Mouse (Mus musculus) lung, postnatal 0 days (tissue): Measurements from ENCODE around the gene Znrf4. TPM values are rescaled to one million over a fixed set of nuclear protein-coding genes. Genes with fewer than 3 reads are reported as not detected.

Experiments used
- ATAC-seq: fragments of 200-750 bp; cut with Nextera tagmentation; 2 replicates; pipeline ENCODE4 v1.8.0; 2017; ENCODE audit warnings: moderate library complexity
- DNase-seq: peaks from one replicate; pipeline ENCODE4 v3.0.0-alpha.2; 2016; ENCODE audit warnings: low spot score
- H3K27ac ChIP-seq: fragments of 300-500 bp; sonication (generic); 2 replicates; pipeline ENCODE4 v1.5.1; 2014; ENCODE audit warnings: antibody characterized with exemption, mild to moderate bottlenecking, low read length, mixed read lengths
- H3K27me3 ChIP-seq: fragments of 300-500 bp; sonication (generic); replicated peaks from 2 replicates; pipeline ENCODE4 v1.6.1; 2014; ENCODE audit warnings: low read length, mixed read lengths; ENCODE audit not compliant: insufficient read depth
- H3K36me3 ChIP-seq: fragments of 300-500 bp; sonication (generic); 2 replicates; pipeline ENCODE4 v1.6.1; 2014; ENCODE audit warnings: low read length, mixed read lengths; ENCODE audit not compliant: insufficient read depth
- H3K4me1 ChIP-seq: fragments of 300-500 bp; sonication (generic); 2 replicates; pipeline ENCODE4 v1.6.1; 2014; ENCODE audit warnings: antibody characterized with exemption, low read depth, low read length, mixed read lengths; ENCODE audit not compliant: insufficient read depth
- H3K4me2 ChIP-seq: fragments of 300-500 bp; sonication (generic); replicated peaks from 2 replicates; pipeline ENCODE4 v1.6.1; 2014; ENCODE audit warnings: low read depth, mild to moderate bottlenecking, low read length, moderate library complexity, mixed read lengths
- H3K4me3 ChIP-seq: fragments of 300-500 bp; sonication (generic); 2 replicates; pipeline ENCODE4 v1.5.1; 2014; ENCODE audit warnings: low read depth, low read length
- H3K9ac ChIP-seq: fragments of 300-500 bp; sonication (generic); replicated peaks from 2 replicates; pipeline ENCODE4 v1.6.1; 2014; ENCODE audit warnings: low read depth, mild to moderate bottlenecking
- H3K9me3 ChIP-seq: fragments of 300-500 bp; sonication (generic); 2 replicates; pipeline ENCODE4 v1.6.1; 2016; ENCODE audit warnings: low read length, mixed read lengths
- CTCF ChIP-seq: IDR thresholded peaks from 2 replicates; pipeline ENCODE4 v1.5.1; 2016; ENCODE audit warnings: antibody characterized with exemption, mild to moderate bottlenecking
- EP300 ChIP-seq: IDR thresholded peaks from 2 replicates; pipeline ENCODE4 v1.6.1; 2016; ENCODE audit warnings: antibody characterized with exemption, mild to moderate bottlenecking, control low read depth
- WGBS: fragments of 180-500 bp; shearing (Covaris S2); extraction: QIAGEN DNeasy Blood & Tissue Kit; methylation state at CpG from one replicate; pipeline ENCODE4 v1.1.7; 2014; 5-methylcytosine and 5-hydroxymethylcytosine counted together
- polyA plus RNA-seq: library from polyadenylated mRNA; unstranded; fragments of >200 nt; fragmentation: Nextera tagmentation; extraction: Ambion mirVana; gene quantifications from 2 replicates; pipeline ENCODE4 v1.2.1, GENCODE M21; 2015

The Znrf4 gene
- polyA plus RNA-seq, 1 experiment from 2014 or later: not detected

DNA sequence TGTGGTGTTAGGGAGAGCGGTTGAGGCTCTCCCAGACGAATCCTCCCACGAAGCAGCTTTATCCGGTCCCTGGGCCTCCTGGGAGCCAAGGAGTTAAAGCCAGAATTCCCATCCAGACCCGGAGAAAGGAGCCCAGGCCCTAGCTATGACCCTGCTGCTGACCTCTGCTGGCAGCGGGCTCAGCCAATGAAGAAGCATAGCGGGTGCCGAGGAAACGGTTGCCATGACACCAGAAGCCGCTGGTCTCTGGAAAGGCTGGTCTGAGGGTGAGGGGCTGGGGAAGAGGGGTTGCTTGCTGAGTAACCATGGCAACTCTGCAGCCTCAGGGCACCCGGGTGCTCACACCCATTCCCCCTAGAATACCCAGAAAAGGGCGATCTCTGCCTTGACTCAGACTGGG lies 24.2 kb downstream of the Znrf4 start:
- ATAC-seq (no peak), DNase-seq (no peak)
- TF ChIP-seq EP300 (no peak), CTCF (no peak)
- no peaks in the 10 kb centered on the region for H3K27me3 ChIP-seq
- H3K4me3 ChIP-seq: no peak overlapping the region
- no peaks in the 10 kb centered on the region for H3K9me3 ChIP-seq
- H3K9ac ChIP-seq: no peak overlapping the region; the same call in 1 of the 2 replicates
- no peaks in the 10 kb centered on the region for H3K4me1 ChIP-seq
- H3K4me2 ChIP-seq: no peak overlapping the region
- no peaks in the 10 kb centered on the region for H3K36me3 ChIP-seq
- 8% methylated on average over 12 of the region's 12 CpGs for WGBS
- H3K27ac ChIP-seq: no peak overlapping the region

DNA sequence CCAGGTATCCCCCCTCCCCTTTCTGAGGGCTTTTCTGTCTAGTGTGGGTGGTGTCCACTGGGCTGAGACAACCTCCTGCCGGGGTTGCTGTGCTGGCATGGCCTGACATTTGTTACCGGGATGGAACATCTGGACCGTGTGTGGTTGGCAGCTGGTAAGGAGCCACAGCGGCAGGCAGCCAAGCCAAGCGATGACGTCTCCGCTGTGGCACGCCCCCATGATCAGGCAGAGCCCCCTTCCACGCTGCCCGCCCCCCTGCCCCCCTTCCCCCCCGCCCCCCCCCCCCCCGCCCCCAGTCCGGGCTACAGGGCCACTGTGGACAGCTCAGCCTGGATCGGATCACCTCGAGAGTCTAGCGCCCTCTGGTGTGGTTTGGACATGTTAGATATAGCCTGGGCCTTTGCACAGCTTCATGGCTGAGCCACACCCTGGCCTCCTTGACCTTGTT lies 24.8 kb downstream of the Znrf4 start:
- 9% methylated on average over 12 of the region's 16 CpGs for WGBS
- Histone ChIP-seq H3K36me3 (no peaks in the 10 kb centered on the region), H3K27ac (no peak overlapping the region), H3K4me3 (no peak overlapping the region), H3K27me3 (no peaks in the 10 kb centered on the region), H3K9ac (no peak overlapping the region), H3K9me3 (no peaks in the 10 kb centered on the region), H3K4me1 (no peaks in the 10 kb centered on the region), H3K4me2 (no peak overlapping the region)
- TF ChIP-seq CTCF: peak; percentile 66
- TF ChIP-seq EP300: no peak
- peak; percentile 67 for DNase-seq
- ATAC-seq: peak; percentile 78

DNA sequence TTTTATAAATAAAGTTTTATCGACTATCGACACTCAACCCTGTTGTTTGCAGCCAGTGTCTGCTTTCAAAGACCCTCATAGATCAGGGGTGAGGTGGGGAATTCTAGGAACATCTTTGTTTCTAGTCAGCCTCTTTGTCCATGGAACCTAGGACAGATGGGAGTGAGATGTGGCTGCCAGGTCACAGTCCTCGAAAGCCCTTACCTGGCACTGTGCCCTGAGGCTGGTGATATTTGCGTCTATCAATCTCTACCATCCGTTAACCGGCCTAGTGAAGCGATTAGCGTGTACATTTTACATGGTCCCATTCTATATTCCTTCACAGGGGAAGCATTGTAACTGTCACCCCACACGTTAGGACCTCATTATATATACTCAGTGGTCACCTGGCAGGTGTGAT lies 26.3 kb downstream of the Znrf4 start:
- Histone ChIP-seq H3K4me2 (no peak overlapping the region), H3K27ac (no peak overlapping the region), H3K9ac (no peak overlapping the region), H3K4me1 (no peaks in the 10 kb centered on the region), H3K36me3 (no peaks in the 10 kb centered on the region), H3K27me3 (no peaks in the 10 kb centered on the region), H3K9me3 (no peaks in the 10 kb centered on the region), H3K4me3 (no peak overlapping the region)
- no peak for TF ChIP-seq EP300
- no peak for TF ChIP-seq CTCF
- WGBS: 88% methylated on average over 9 of the region's 9 CpGs
- ATAC-seq (no peak), DNase-seq (no peak)

DNA sequence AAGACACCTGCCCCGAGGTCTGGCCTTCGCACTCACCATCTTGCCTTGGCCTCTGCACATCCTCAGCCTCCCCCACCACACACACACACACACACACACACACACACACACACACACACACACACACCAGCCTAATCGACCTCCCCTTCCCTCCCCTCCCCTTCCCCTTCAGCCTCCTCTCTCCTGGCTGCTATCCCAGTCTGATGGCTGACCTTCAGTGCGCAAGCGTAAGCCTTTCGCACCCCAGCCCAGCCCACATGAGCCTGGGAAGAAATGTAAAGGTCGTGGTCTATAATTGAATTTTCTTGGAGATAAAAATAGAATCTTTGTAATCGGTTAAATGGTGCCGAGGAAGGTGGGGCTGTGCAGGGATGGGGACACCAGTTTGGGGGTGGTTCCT lies 27.1 kb downstream of the Znrf4 start:
- Histone ChIP-seq H3K27ac (no peak overlapping the region), H3K9ac (no peak overlapping the region), H3K4me2 (no peak overlapping the region), H3K9me3 (no peaks in the 10 kb centered on the region), H3K27me3 (no peaks in the 10 kb centered on the region), H3K4me1 (no peaks in the 10 kb centered on the region), H3K36me3 (no peaks in the 10 kb centered on the region), H3K4me3 (no peak overlapping the region)
- WGBS: 57% methylated on average over 8 of the region's 9 CpGs
- TF ChIP-seq CTCF: no peak
- TF ChIP-seq EP300: no peak
- ATAC-seq: peak; percentile 13; the same call in 1 of the 2 replicates
- DNase-seq: peak; percentile 21

DNA sequence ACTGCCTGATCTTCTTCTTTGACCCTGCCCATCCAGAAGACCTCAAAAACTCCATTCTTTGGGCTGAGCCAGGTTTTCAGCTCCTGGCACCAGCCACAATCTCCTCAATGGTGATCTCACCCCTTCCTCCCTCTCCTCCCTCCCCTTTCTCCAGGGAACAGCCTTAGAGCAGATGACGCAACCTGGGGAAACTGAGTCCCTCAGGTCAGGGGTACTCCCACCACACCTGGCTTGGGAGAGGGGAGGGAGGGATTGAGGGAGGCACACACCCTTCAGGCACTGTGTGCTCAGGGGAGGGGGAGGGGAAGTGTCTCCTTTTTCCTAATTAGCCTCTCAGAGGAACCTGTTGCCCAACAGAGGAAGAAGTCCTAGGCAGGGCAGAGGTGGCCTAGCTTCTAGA lies 29.6 kb downstream of the Znrf4 start:
- no peak overlapping the region for H3K4me3 ChIP-seq
- no peaks in the 10 kb centered on the region for H3K4me1 ChIP-seq
- no peaks in the 10 kb centered on the region for H3K9me3 ChIP-seq
- WGBS: 100% methylated on average over 1 of the region's 1 CpGs
- no peaks in the 10 kb centered on the region for H3K27me3 ChIP-seq
- ATAC-seq (no peak), DNase-seq (no peak)
- H3K27ac ChIP-seq: no peak overlapping the region
- TF ChIP-seq CTCF: no peak
- no peak for TF ChIP-seq EP300
- no peak overlapping the region for H3K9ac ChIP-seq
- H3K4me2 ChIP-seq: no peak overlapping the region
- H3K36me3 ChIP-seq: no peaks in the 10 kb centered on the region

DNA sequence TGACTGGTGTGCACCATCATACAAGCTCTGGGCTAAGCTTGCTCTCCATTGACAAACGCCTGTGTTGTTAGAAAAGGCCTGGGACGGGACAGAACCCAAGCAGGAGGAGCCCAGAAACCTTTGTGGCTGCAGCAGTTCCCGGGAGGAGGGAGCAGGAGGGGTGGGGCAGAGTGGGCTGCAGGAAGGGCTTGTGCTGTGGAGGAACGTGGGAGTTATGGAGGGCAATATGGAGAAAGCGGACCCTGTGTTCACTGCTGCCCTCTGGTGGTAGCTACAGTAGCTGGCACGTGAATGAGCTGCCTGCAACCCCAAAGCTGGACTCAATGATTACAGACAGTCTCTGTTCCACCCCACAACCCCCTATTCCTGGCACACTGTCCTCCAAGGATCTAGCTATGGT lies 32.9 kb downstream of the Znrf4 start:
- peak; percentile 98 for TF ChIP-seq CTCF
- no peak for TF ChIP-seq EP300
- H3K4me3 ChIP-seq: no peak overlapping the region
- peaks cover 7% of the 10 kb centered on the region for H3K4me1 ChIP-seq
- no peak overlapping the region for H3K27ac ChIP-seq
- H3K36me3 ChIP-seq: no peaks in the 10 kb centered on the region
- ATAC-seq: peak; percentile 18
- H3K27me3 ChIP-seq: peaks cover 14% of the 10 kb centered on the region; the same call in 1 of the 2 replicates
- H3K9ac ChIP-seq: no peak overlapping the region
- H3K4me2 ChIP-seq: no peak overlapping the region
- no peaks in the 10 kb centered on the region for H3K9me3 ChIP-seq
- 12% methylated on average over 6 of the region's 6 CpGs for WGBS
- peak; percentile 90 for DNase-seq

DNA sequence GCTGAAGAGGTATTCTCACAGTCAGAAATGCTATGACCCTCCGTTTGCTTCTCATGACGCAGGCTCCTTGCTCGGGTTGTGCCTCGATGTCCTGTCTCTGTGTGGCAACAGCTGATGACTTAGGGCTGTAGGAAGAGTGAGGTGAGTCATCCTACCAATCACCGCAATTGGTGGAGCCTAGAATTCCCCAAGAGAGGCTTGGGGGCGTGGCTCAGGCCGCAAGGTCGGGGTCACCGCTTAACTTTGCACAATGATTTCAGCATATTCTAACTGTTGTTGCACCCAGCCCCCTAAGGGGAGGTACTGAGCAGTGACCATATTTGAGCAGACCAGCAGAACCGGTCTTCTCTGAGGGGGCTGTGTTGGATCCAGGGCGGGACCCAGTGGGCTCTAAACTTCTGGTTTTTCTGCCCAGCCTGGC lies 34.0 kb downstream of the Znrf4 start:
- Histone ChIP-seq H3K36me3 (no peaks in the 10 kb centered on the region), H3K4me1 (peaks cover 14% of the 10 kb centered on the region), H3K9ac (no peak overlapping the region), H3K4me3 (no peak overlapping the region), H3K4me2 (no peak overlapping the region), H3K27ac (no peak overlapping the region), H3K9me3 (no peaks in the 10 kb centered on the region), H3K27me3 (peaks cover 19% of the 10 kb centered on the region; the same call in 1 of the 2 replicates)
- DNase-seq (peak; percentile 85), ATAC-seq (peak; percentile 52)
- 46% methylated on average over 11 of the region's 11 CpGs for WGBS
- TF ChIP-seq EP300: no peak
- TF ChIP-seq CTCF: peak; percentile 11; the same call in 1 of the 2 replicates
